ENCODE assay signal across 8 mouse cellular contexts in the genomic region with DNA sequence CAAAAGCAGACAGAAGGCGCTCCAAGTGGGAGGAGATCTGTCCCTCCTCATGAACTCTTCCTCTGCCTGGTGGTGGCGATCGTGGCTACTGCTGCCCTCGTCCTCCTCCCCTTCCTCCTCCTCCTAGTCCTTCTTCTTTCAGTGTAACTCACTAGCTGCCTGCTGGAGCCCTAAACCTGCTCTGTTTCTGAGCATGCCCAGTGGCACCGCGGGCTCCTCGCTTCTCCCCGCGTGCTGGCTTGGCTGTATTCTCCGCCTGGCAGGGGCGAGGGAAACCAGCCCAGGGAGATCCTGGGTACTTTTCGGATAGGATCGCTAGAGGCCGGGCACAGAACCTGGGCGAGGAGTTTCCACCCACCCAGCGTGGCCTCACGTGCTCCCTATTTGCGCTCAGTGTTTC. TPM values are rescaled to one million over a fixed set of nuclear protein-coding genes. Genes with fewer than 3 reads are reported as not detected.
DNase-seq lines count a peak whose midpoint lies in the region; ATAC-seq and TF ChIP-seq lines count a peak whose summit lies in the region.

A gene (minus strand): TSS at position 71 of the 400 bp plus-strand sequence.

- peak; percentile 24 for TF ChIP-seq CTCF in lung, embryonic 14.5 days (IDR thresholded peaks at IDR 0.05; ENCODE audit: low read depth)

- peak; percentile 92 for ATAC-seq in hindbrain, embryonic 12.5 days (ENCODE audit: low FRiP score)
- peak; percentile 80 for ATAC-seq in lung, embryonic 14.5 days (ENCODE audit: insufficient read depth)

- no peak within 1 kb of the TSS for H3K27ac ChIP-seq in hindbrain, embryonic 12.5 days
- H3K27ac ChIP-seq in lung, embryonic 14.5 days (ENCODE audit: low read depth): no peak within 1 kb of the TSS

- H3K9me3 ChIP-seq in hindbrain, embryonic 12.5 days (replicated peaks): no peaks in the 10 kb centered on the region
- no peaks in the 10 kb centered on the region for H3K9me3 ChIP-seq in lung, embryonic 14.5 days (ENCODE audit: low read depth, low read length)

- no peaks in the 10 kb centered on the region for H3K36me3 ChIP-seq in hindbrain, embryonic 12.5 days
- no peaks in the 10 kb centered on the region for H3K36me3 ChIP-seq in lung, embryonic 14.5 days (ENCODE audit: insufficient read depth)

- DNase-seq in thymus, postnatal 4 days: peak; percentile 6
- DNase-seq in thymus, postnatal 25 days: no peak
- peak; percentile 48 for DNase-seq in frontal cortex, postnatal 25 days (ENCODE audit: low spot score in 2 of 2)
- DNase-seq in layer of hippocampus, postnatal 14 days (ENCODE audit: low spot score in 2 of 2): peak; percentile 67 to 68
- DNase-seq in lung, embryonic 14.5 days: peak; percentile 69
- peak; percentile 10 for DNase-seq in ovary, postnatal 10 days (ENCODE audit: low spot score)
- peak; percentile 31 for DNase-seq in yolk sac, embryonic 10.5 days (ENCODE audit: low spot score)

- peak within 1 kb of the TSS; percentile 50 for H3K4me3 ChIP-seq in hindbrain, embryonic 12.5 days
- peak within 1 kb of the TSS; percentile 59 for H3K4me3 ChIP-seq in lung, embryonic 14.5 days (ENCODE audit: low read depth, low read length)

- peak within 1 kb of the TSS; percentile 44 for H3K9ac ChIP-seq in hindbrain, embryonic 12.5 days
- H3K9ac ChIP-seq in lung, embryonic 14.5 days: peak within 1 kb of the TSS; percentile 54

- H3K4me1 ChIP-seq in hindbrain, embryonic 12.5 days: peaks cover 14% of the 10 kb centered on the region
- H3K4me1 ChIP-seq in lung, embryonic 14.5 days (ENCODE audit: insufficient read depth): no peaks in the 10 kb centered on the region

- peaks cover 34% of the 10 kb centered on the region for H3K27me3 ChIP-seq in hindbrain, embryonic 12.5 days
- peaks cover 28% of the 10 kb centered on the region for H3K27me3 ChIP-seq in lung, embryonic 14.5 days (ENCODE audit: insufficient read depth, low read length)

- 1% methylated on average over 18 of the region's 18 CpGs for whole genome bisulfite sequencing in hindbrain, embryonic 12.5 days
- WGBS in lung, embryonic 14.5 days: under 1% methylated on average over 18 of the region's 18 CpGs

- H3K4me2 ChIP-seq in hindbrain, embryonic 12.5 days (replicated peaks): peak within 1 kb of the TSS; percentile 80
- H3K4me2 ChIP-seq in lung, embryonic 14.5 days: peak within 1 kb of the TSS; percentile 92

RNA-seq across cellular contexts. Expression of the gene that starts here (rescaled TPM):
- 1.2 and 1.3 TPM in 2 replicates for polyA plus RNA-seq in hindbrain, embryonic 12.5 days (2016; fragmentation: Nextera tagmentation; extraction: Ambion mirVana)
- 10 to 100 TPM; 47.7 to 53.6 TPM for total RNA-seq in layer of hippocampus, postnatal 14 days (2021)
- 0.30 and 0.42 TPM in 2 replicates for polyA plus RNA-seq in lung, embryonic 14.5 days (2014; fragmentation: Nextera tagmentation; extraction: Ambion mirVana)

Comparison
In these comparisons a context has a peak if more than half of its experiments do, and no peak if none do; other contexts are left out.
1. Peak in DNase-seq, ATAC-seq, H3K4me3 ChIP-seq, H3K9ac ChIP-seq and H3K4me2 ChIP-seq in lung, embryonic 14.5 days; RNA of the gene not detected or under 1 TPM.